Mouse (Mus musculus) midbrain, embryonic 11.5 days (tissue): Measurements from ENCODE around the gene Ogdh. TPM values are rescaled to one million over a fixed set of nuclear protein-coding genes. Genes with fewer than 3 reads are reported as not detected.
A peak's percentile ranks its signal among the peaks of the same experiment; 100 is the strongest.

Experiments used
- ATAC-seq: fragments of 200-750 bp; cut with Nextera tagmentation; 2 replicates; pipeline ENCODE4 v1.8.0; 2017; ENCODE audit warnings: moderate TSS enrichment, moderate library complexity; ENCODE audit not compliant: low FRiP score
- DNase-seq: peaks from one replicate; pipeline ENCODE4 v3.0.0; 2015; ENCODE audit warnings: low spot score; ENCODE audit errors: missing footprints
- H3K27ac ChIP-seq: fragments of 300-500 bp; sonication (generic); 2 replicates; pipeline ENCODE4 v1.5.1; 2014; ENCODE audit warnings: low read depth, low read length
- H3K27me3 ChIP-seq: fragments of 300-500 bp; sonication (generic); 2 replicates; pipeline ENCODE4 v1.6.1; 2014; ENCODE audit warnings: mild to moderate bottlenecking, low read length, moderate library complexity, mixed read lengths; ENCODE audit not compliant: control insufficient read depth, insufficient read depth
- H3K36me3 ChIP-seq: fragments of 300-500 bp; sonication (generic); 2 replicates; pipeline ENCODE4 v1.6.1; 2014; ENCODE audit warnings: mild to moderate bottlenecking, low read length, moderate library complexity, mixed read lengths; ENCODE audit not compliant: control insufficient read depth, insufficient read depth
- H3K4me1 ChIP-seq: fragments of 300-500 bp; sonication (generic); 2 replicates; pipeline ENCODE4 v1.6.1; 2014; ENCODE audit warnings: low read length; ENCODE audit not compliant: control insufficient read depth, insufficient read depth
- H3K4me2 ChIP-seq: fragments of 300-500 bp; sonication (generic); 2 replicates; pipeline ENCODE4 v1.6.1; 2014; ENCODE audit warnings: mild to moderate bottlenecking, moderate library complexity
- H3K4me3 ChIP-seq: fragments of 300-500 bp; sonication (generic); 2 replicates; pipeline ENCODE4 v1.5.1; 2014; ENCODE audit warnings: low read depth, low read length
- H3K9ac ChIP-seq: fragments of 300-500 bp; sonication (generic); 2 replicates; pipeline ENCODE4 v1.6.1; 2014; ENCODE audit warnings: low read length
- H3K9me3 ChIP-seq: fragments of 300-500 bp; sonication (generic); 2 replicates; pipeline ENCODE4 v1.6.1; 2016; ENCODE audit warnings: low read length; ENCODE audit not compliant: control insufficient read depth
- WGBS: fragments of 180-500 bp; shearing (Covaris S2); extraction: QIAGEN DNeasy Blood & Tissue Kit; methylation state at CpG from one replicate; pipeline ENCODE4 v1.1.7; 2014; 5-methylcytosine and 5-hydroxymethylcytosine counted together
- polyA plus RNA-seq: library from polyadenylated mRNA; unstranded; fragments of >200 nt; fragmentation: Nextera tagmentation; extraction: Ambion mirVana; gene quantifications from 2 replicates; pipeline ENCODE4 v1.2.1, GENCODE M21; 2014

Gene Ogdh
- polyA plus RNA-seq, 1 experiment from 2014 or later, result 80.4 TPM

DNA sequence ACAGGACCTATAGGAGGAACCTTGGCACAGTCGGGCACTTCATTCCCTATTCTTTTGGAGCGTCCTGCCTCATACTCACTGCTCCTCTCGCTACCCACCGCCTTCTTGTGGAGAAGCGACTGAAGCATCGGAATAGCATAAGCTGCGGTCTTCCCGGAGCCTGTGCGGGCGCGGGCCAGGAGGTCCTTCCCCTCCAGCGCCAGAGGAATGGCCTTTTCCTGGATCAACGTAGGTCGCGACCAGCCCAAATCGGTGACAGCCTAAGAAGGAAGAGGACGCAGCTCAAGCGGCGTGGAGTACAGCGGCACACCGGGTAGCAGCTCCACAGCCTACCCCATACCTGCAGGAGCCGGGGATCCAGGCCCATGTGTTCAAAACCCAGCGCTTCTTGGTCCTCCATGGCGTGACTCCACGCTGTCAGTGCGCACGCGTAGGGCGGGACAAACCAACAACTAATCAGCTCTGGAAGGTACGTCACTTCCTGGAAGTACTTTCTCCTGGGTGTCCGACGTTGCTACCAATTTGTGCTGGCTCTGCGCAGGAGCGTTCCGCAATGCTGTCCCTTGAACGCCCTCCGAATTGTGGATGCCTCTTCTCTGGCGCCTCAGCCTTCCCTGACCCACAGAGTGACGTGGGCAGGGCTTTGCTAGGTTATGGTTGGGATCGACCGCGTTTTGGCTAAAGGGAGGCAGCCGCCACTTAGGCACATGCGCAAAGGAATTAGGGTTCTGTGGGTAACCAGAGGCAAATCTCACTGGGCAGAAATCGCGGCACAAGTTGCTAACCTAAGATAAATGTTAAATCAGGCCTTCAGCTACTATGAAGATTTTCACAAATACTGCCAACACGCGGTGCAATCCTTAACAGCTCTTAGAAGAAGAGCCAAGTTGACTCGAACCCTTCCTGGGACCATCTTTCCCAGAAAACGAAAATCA lies 23.8 kb upstream of the Ogdh start, which contains the start of gene Ddx56:
Ddx56 (minus strand) TSS at position 453 of the 935 bp plus-strand sequence.
- Histone ChIP-seq H3K27me3 (no peaks in the 10 kb centered on the region), H3K9me3 (no peaks in the 10 kb centered on the region), H3K27ac (peak within 1 kb of the TSS; percentile 86), H3K4me3 (peak within 1 kb of the TSS; percentile 95), H3K36me3 (peaks cover 37% of the 10 kb centered on the region), H3K4me2 (peak within 1 kb of the TSS; percentile 79), H3K4me1 (peaks cover 12% of the 10 kb centered on the region), H3K9ac (peak within 1 kb of the TSS; percentile 91)
- DNase-seq, result peak; percentile 98
- peak; percentile 97 for ATAC-seq
- 1% methylated on average over 50 of the region's 50 CpGs for WGBS

DNA sequence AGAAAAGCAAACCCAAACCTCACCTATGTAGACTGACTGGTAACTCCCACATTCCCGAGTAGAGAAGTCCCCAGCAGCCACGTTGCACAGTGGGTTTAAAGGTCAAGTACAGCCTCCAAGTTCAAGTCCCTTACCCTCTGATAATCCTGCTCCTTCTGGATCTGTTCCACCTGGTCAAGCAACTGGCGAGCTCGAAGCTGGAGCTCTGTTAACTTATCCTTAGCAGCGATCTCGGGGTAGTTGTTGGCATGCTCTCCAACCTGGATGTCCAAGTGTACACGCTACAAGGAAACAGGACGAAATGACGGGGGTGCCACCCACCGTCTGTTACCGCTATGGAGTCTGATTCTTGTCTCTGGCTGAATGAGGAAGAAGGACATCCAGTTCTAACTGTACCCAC lies 17.8 kb upstream of the Ogdh start:
- H3K27me3 ChIP-seq, result no peaks in the 10 kb centered on the region
- peak overlapping the region; percentile 92 for H3K9ac ChIP-seq
- ATAC-seq (no peak), DNase-seq (no peak)
- H3K9me3 ChIP-seq, result no peaks in the 10 kb centered on the region
- peaks cover 12% of the 10 kb centered on the region for H3K4me1 ChIP-seq
- peaks cover 7% of the 10 kb centered on the region; the same call in 1 of the 2 replicates for H3K36me3 ChIP-seq
- H3K4me2 ChIP-seq, result peak overlapping the region; percentile 63
- no peak overlapping the region for H3K27ac ChIP-seq
- 71% methylated on average over 11 of the region's 11 CpGs for WGBS
- peak overlapping the region; percentile 91 for H3K4me3 ChIP-seq

DNA sequence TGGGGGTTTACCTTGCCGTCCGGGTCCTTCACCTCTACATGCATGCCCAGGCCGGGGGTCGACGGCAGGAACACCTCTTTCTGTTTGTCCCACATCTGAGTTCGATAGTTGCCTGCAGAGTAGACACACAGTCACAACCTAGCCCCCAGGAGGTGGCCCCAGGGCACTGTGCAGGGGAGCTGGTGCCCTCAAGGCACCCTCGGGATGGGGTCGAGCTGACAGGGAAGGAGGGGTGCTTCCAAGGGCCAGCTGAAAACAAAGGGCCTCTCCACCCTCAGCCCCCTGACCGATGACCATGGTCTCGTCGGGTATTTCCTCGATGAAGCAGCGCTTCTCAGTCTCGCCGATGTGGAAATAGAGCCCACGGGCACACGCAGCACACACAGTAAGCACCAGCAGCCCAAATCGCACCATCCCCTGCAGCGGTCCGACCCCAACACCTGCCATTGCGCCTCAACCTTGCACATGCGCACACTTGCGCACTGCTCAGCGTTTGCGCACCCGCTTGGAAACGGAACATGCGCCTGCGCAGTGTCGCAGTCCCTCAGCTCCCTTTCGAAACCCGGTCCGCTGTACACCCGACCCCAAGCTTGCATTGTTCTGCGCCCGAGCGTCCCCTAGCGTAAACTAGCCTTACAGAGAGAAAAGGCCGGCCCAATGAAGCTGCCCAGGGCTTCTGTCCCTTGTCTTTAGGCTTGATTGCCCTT lies 16.9 kb upstream of the Ogdh start, which contains the start of gene Tmed4:
Tmed4 (minus strand) TSS at position 484 of the 707 bp plus-strand sequence.
- Histone ChIP-seq H3K4me2 (peak within 1 kb of the TSS; percentile 63), H3K9ac (peak within 1 kb of the TSS; percentile 92), H3K27me3 (no peaks in the 10 kb centered on the region), H3K27ac (peak within 1 kb of the TSS; percentile 63), H3K4me3 (peak within 1 kb of the TSS; percentile 91), H3K36me3 (peaks cover 7% of the 10 kb centered on the region; the same call in 1 of the 2 replicates), H3K9me3 (no peaks in the 10 kb centered on the region), H3K4me1 (peaks cover 11% of the 10 kb centered on the region)
- under 1% methylated on average over 39 of the region's 39 CpGs for WGBS
- peak; percentile 98 for ATAC-seq
- peak; percentile 99 for DNase-seq

DNA sequence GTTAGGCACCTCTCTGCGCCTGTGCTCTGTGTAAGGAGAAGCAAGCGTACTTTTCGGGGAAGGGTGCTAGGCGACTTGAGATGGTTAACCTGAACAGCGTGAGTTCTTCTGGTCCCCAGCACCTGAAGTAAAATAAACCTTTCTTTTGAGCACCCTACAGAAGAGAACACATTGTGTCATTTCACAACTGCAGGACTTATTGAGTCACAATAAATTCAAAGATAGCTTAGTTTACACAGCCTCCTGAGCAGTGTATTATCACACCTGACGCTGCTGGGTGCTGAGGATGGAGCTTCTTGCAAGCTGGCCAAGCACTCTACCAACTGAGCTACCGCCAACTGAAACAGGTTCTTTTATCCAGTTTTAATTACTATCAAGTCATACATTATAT lies 16.3 kb upstream of the Ogdh start:
- DNase-seq (no peak), ATAC-seq (no peak)
- peaks cover 11% of the 10 kb centered on the region for H3K4me1 ChIP-seq
- no peaks in the 10 kb centered on the region for H3K27me3 ChIP-seq
- peak overlapping the region; percentile 91 for H3K4me3 ChIP-seq
- H3K36me3 ChIP-seq, result peaks cover 7% of the 10 kb centered on the region; the same call in 1 of the 2 replicates
- peak overlapping the region; percentile 63 for H3K4me2 ChIP-seq
- no peaks in the 10 kb centered on the region for H3K9me3 ChIP-seq
- H3K9ac ChIP-seq, result peak overlapping the region; percentile 92
- 24% methylated on average over 7 of the region's 7 CpGs for WGBS
- peak overlapping the region; percentile 48 for H3K27ac ChIP-seq

DNA sequence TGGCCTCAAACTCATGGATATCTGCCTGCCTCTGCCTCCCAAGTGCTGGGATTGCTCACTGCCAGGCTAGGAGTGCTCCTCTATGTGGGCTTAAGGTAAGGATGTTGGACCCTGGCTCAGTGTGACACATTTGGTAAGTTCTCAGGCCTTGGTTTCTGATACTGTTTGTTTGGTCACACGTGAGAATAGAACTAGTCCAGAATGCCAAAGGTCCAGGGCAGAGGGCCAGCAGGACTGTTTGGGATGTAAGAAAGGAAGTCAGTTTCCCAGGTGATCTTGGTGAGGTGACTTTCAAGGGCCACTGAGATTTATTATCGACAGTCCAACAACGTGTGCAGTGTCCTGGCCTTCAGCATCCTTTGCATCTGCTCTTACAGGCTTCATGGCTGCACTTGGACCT lies 15.0 kb upstream of the Ogdh start:
- ATAC-seq (no peak), DNase-seq (peak; percentile 41)
- Histone ChIP-seq H3K27ac (no peak overlapping the region), H3K4me1 (peaks cover 11% of the 10 kb centered on the region), H3K4me3 (no peak overlapping the region), H3K9me3 (peaks cover 3% of the 10 kb centered on the region; the same call in 1 of the 2 replicates), H3K27me3 (no peaks in the 10 kb centered on the region), H3K4me2 (no peak overlapping the region), H3K9ac (no peak overlapping the region), H3K36me3 (peaks cover 3% of the 10 kb centered on the region; the same call in 1 of the 2 replicates)
- 88% methylated on average over 3 of the region's 3 CpGs for WGBS

DNA sequence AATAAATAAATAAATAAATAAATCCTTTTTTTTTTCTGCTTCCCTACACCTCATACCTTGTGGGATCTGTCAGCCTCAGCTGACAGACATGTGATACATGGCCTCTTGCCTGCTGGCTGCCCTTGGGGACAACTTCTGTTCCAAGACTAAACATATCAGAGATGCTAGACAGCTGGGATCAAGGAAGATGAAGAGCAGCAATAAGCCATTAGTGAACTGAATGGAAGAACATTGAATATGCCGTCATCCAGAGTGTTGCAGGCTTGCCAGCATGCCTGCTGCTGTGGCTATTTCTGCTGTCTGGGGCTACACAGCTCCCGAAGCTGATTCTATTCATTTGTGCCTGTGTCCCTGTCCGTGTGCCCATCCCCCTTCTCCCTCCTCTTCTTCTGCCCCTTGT lies 8.5 kb upstream of the Ogdh start:
- Histone ChIP-seq H3K36me3 (no peaks in the 10 kb centered on the region), H3K27ac (no peak overlapping the region), H3K9ac (no peak overlapping the region), H3K4me1 (no peaks in the 10 kb centered on the region), H3K4me2 (no peak overlapping the region), H3K27me3 (no peaks in the 10 kb centered on the region), H3K4me3 (no peak overlapping the region), H3K9me3 (peaks cover 3% of the 10 kb centered on the region; the same call in 1 of the 2 replicates)
- no peak for ATAC-seq
- DNase-seq, result peak; percentile 56
- WGBS, result 88% methylated on average over 3 of the region's 3 CpGs

DNA sequence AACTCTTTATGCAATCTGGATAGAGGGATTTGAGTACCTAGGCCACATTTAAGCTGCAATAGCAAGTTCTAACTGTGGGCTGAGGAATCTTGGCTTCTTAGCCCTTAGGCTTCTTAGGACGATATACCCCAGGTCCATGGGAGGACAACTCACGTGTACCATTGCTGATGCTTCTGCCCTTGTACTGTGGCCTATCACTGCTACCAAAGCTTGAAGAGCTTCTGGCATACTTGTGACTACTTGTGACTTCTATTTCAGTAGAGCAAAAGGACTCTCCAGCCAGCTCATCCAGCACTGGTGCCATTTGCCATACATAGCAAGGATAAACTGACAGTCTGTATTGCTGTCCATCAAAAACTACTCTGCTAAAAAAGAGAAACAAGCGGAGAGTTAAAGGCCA lies 1.3 kb upstream of the Ogdh start:
- H3K4me3 ChIP-seq, result no peak overlapping the region
- H3K36me3 ChIP-seq, result no peaks in the 10 kb centered on the region
- ATAC-seq (no peak), DNase-seq (peak; percentile 62)
- no peaks in the 10 kb centered on the region; the same call in 1 of the 2 replicates for H3K27me3 ChIP-seq
- 95% methylated on average over 3 of the region's 3 CpGs for WGBS
- no peak overlapping the region for H3K4me2 ChIP-seq
- no peak overlapping the region for H3K9ac ChIP-seq
- H3K4me1 ChIP-seq, result peaks cover 5% of the 10 kb centered on the region; the same call in 1 of the 2 replicates
- no peak overlapping the region for H3K27ac ChIP-seq
- no peaks in the 10 kb centered on the region for H3K9me3 ChIP-seq

DNA sequence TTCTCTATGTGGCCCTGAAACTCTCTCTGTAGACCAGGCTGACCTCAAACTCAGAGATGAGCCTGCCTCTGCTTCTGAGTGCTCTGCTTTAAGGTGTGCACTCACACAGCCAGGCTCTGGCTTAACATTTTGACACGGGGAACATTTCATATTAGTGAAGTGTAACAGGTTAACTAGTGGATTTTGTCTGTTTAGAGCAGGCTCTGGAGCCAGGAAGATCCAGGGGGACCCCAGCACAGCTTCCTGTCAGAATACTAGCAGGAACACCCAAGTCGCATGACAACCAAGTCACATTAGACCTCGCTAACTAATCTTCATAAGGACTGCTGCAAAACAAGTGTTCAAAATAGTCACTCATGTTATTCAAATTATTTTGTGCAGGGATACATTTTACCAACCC lies 550 bp upstream of the Ogdh start:
- WGBS, result 32% methylated on average over 3 of the region's 3 CpGs
- H3K27me3 ChIP-seq, result no peaks in the 10 kb centered on the region; the same call in 1 of the 2 replicates
- H3K4me2 ChIP-seq, result peak overlapping the region; percentile 83

More for the DNA sequence above, 550 bp upstream of the Ogdh start:
- Histone ChIP-seq H3K4me1 (peaks cover 5% of the 10 kb centered on the region; the same call in 1 of the 2 replicates), H3K27ac (no peak overlapping the region), H3K4me3 (peak overlapping the region; percentile 78), H3K36me3 (no peaks in the 10 kb centered on the region), H3K9me3 (no peaks in the 10 kb centered on the region), H3K9ac (peak overlapping the region; percentile 77; the same call in 1 of the 2 replicates)
- DNase-seq (no peak), ATAC-seq (no peak)
